Mouse (Mus musculus): Measurements from ENCODE around the gene Ttc19. TPM values are rescaled to one million over a fixed set of nuclear protein-coding genes. Genes with fewer than 3 reads are reported as not detected.
"Not testable (repeated sequence)": the region's sequence is repeated elsewhere in the genome, so short reads cannot be mapped to it uniquely, and the experiment has no call there.

Ttc19 gene
- polyA plus RNA-seq, 1 experiment from 2014 or later, result 17.0 TPM

GRCm38 (mm10) chr11:62266466-62267214 lies 14.6 kb upstream of the Ttc19 start:
- WGBS, result 51% methylated on average over 17 of the region's 17 CpGs

DNA sequence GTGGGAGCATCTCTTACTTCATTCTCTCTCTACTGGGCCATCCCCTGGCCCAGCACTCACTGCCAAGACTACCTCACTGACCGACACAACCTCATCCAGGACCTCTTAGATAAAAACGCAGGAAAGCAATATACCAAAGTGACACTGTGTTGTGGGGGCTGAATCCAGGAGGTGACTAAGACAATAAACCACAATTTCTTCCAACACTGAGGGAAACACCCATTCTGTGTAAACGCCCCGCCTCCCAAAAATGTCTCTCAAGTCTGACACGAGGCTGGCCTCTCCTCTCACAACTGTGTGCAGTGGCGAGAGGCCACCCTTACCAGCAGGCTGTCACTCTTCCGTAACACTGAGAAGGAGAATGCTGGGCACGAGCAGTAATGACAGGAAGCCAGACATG lies 12.9 kb upstream of the Ttc19 start:
- ATAC-seq (ENCODE audit: insufficient read depth) (no peak), DNase-seq (no peak)
- no peak overlapping the region for H3K4me3 ChIP-seq (ENCODE audit: low read depth, low read length)
- TF ChIP-seq CTCF (IDR thresholded peaks at IDR 0.05; ENCODE audit: low read depth), result no peak
- no peaks in the 10 kb centered on the region for H3K4me1 ChIP-seq (ENCODE audit: insufficient read depth)
- H3K36me3 ChIP-seq (ENCODE audit: insufficient read depth), result no peaks in the 10 kb centered on the region
- no peak overlapping the region for H3K27ac ChIP-seq (ENCODE audit: low read depth)
- no peak overlapping the region for H3K4me2 ChIP-seq
- 59% methylated on average over 8 of the region's 8 CpGs for WGBS
- H3K27me3 ChIP-seq (ENCODE audit: insufficient read depth, low read length), result no peaks in the 10 kb centered on the region
- no peak overlapping the region for H3K9ac ChIP-seq
- no peaks in the 10 kb centered on the region for H3K9me3 ChIP-seq (ENCODE audit: low read depth, low read length)

More at GRCm38 (mm10) chr11:62266466-62267214, 14.6 kb upstream of the Ttc19 start:
- Histone ChIP-seq H3K27me3 (ENCODE audit: insufficient read depth, low read length) (no peaks in the 10 kb centered on the region), H3K4me1 (ENCODE audit: insufficient read depth) (no peaks in the 10 kb centered on the region), H3K4me3 (ENCODE audit: low read depth, low read length) (no peak overlapping the region), H3K4me2 (no peak overlapping the region), H3K27ac (ENCODE audit: low read depth) (no peak overlapping the region), H3K36me3 (ENCODE audit: insufficient read depth) (no peaks in the 10 kb centered on the region), H3K9ac (no peak overlapping the region), H3K9me3 (ENCODE audit: low read depth, low read length) (no peaks in the 10 kb centered on the region)
- DNase-seq (no peak), ATAC-seq (ENCODE audit: insufficient read depth) (no peak)
- no peak for TF ChIP-seq CTCF (IDR thresholded peaks at IDR 0.05; ENCODE audit: low read depth)

DNA sequence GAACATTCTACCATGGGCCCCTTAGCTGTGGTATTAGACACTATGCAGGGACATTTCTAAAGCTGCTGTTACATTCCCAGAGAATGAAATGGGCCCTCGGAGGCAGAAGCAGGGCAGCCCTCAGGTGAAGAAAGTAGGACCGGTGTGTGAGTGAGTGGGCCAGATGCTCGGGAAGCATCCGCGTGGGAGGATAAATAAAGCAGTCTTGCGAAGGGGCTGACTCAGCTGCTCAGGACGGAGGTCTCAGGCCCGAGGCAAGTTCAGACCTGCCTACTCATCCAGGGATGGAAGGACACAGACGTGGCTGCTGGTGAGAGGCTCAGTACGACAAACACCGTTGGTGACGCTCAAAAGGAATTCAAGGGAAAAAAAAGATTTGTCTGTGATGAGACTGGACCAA lies 12.2 kb upstream of the Ttc19 start:
- Histone ChIP-seq H3K4me2 (no peak overlapping the region), H3K27ac (ENCODE audit: low read depth) (no peak overlapping the region), H3K9ac (no peak overlapping the region), H3K4me3 (ENCODE audit: low read depth, low read length) (no peak overlapping the region), H3K27me3 (ENCODE audit: insufficient read depth, low read length) (no peaks in the 10 kb centered on the region), H3K36me3 (ENCODE audit: insufficient read depth) (no peaks in the 10 kb centered on the region), H3K9me3 (ENCODE audit: low read depth, low read length) (no peaks in the 10 kb centered on the region), H3K4me1 (ENCODE audit: insufficient read depth) (no peaks in the 10 kb centered on the region)
- ATAC-seq (ENCODE audit: insufficient read depth), result no peak
- WGBS, result 54% methylated on average over 12 of the region's 12 CpGs
- TF ChIP-seq CTCF (IDR thresholded peaks at IDR 0.05; ENCODE audit: low read depth), result no peak
- DNase-seq, result no peak

GRCm38 (mm10) chr11:62270851-62271250 lies 10.4 kb upstream of the Ttc19 start:
- Histone ChIP-seq H3K36me3 (ENCODE audit: insufficient read depth) (no peaks in the 10 kb centered on the region), H3K9ac (no peak overlapping the region), H3K4me2 (no peak overlapping the region), H3K4me1 (ENCODE audit: insufficient read depth) (no peaks in the 10 kb centered on the region), H3K27me3 (ENCODE audit: insufficient read depth, low read length) (no peaks in the 10 kb centered on the region), H3K27ac (ENCODE audit: low read depth) (no peak overlapping the region), H3K9me3 (ENCODE audit: low read depth, low read length) (no peaks in the 10 kb centered on the region), H3K4me3 (ENCODE audit: low read depth, low read length) (no peak overlapping the region)
- peak; percentile 34 for DNase-seq
- whole genome bisulfite sequencing, result 41% methylated on average over 5 of the region's 5 CpGs
- TF ChIP-seq CTCF (IDR thresholded peaks at IDR 0.05; ENCODE audit: low read depth), result no peak
- ATAC-seq (ENCODE audit: insufficient read depth), result no peak

DNA sequence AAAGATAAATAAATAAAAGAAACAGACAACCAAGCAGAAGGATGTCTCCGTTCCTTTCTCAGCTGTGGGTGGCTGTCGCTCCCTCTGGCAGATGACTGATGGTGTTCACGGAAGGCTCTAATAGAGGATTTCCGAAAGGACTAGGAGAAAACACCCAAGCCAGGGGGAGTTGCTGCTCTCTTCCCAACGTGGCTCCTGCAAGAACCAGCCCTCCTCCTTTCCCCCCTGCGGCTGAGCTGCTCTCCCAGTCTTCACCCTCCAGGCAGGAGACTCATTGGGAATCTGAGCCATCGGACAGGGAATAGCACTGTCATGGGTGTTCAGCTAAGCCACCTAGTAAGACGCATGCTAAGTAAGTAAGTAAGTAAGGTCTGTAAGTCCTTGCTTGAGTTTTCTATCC lies 4.2 kb upstream of the Ttc19 start:
- no peak for TF ChIP-seq CTCF (IDR thresholded peaks at IDR 0.05; ENCODE audit: low read depth)
- ATAC-seq (ENCODE audit: insufficient read depth), result no peak

DNA sequence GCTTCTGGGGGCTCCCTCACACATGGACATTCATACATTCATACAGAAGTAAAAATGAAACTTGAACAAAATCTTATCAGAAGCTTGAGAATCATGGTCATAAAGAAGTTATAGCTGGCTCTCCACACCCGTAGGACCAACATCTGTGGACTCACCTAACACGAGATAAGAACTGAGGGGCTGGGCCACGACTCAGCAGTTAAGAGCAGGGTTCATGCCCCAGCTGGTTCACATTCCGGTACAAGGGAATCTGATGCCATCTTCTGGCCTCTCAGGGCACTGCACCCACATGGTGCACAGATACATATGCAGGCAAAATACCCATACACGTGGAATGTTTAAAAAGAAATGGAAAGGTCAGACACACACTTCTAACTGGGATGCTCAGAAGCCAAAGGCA lies 3.2 kb upstream of the Ttc19 start:
- H3K4me3 ChIP-seq (ENCODE audit: low read depth, low read length), result no peak overlapping the region
- no peaks in the 10 kb centered on the region for H3K9me3 ChIP-seq (ENCODE audit: low read depth, low read length)
- 5% methylated on average over 5 of the region's 5 CpGs for WGBS
- no peak overlapping the region for H3K4me2 ChIP-seq
- no peaks in the 10 kb centered on the region for H3K36me3 ChIP-seq (ENCODE audit: insufficient read depth)
- DNase-seq (peak; percentile 88), ATAC-seq (ENCODE audit: insufficient read depth) (no peak)
- no peak overlapping the region for H3K27ac ChIP-seq (ENCODE audit: low read depth)
- no peaks in the 10 kb centered on the region for H3K4me1 ChIP-seq (ENCODE audit: insufficient read depth)
- peak; percentile 89 for TF ChIP-seq CTCF (IDR thresholded peaks at IDR 0.05; ENCODE audit: low read depth)
- no peak overlapping the region for H3K9ac ChIP-seq
- no peaks in the 10 kb centered on the region for H3K27me3 ChIP-seq (ENCODE audit: insufficient read depth, low read length)

More for the DNA sequence above, 4.2 kb upstream of the Ttc19 start:
- Histone ChIP-seq H3K9me3 (ENCODE audit: low read depth, low read length) (no peaks in the 10 kb centered on the region), H3K4me3 (ENCODE audit: low read depth, low read length) (no peak overlapping the region), H3K4me2 (no peak overlapping the region), H3K9ac (peak overlapping the region; percentile 23; the same call in 1 of the 2 replicates), H3K36me3 (ENCODE audit: insufficient read depth) (no peaks in the 10 kb centered on the region), H3K4me1 (ENCODE audit: insufficient read depth) (no peaks in the 10 kb centered on the region), H3K27me3 (ENCODE audit: insufficient read depth, low read length) (no peaks in the 10 kb centered on the region), H3K27ac (ENCODE audit: low read depth) (no peak overlapping the region)
- WGBS, result 33% methylated on average over 8 of the region's 8 CpGs
- DNase-seq, result no peak

GRCm38 (mm10) chr11:62281601-62281997 lies 326 bp downstream of the Ttc19 start:
- H3K36me3 ChIP-seq (ENCODE audit: insufficient read depth), result peaks cover 16% of the 10 kb centered on the region
- under 1% methylated on average over 51 of the region's 57 CpGs for WGBS
- no peaks in the 10 kb centered on the region for H3K27me3 ChIP-seq (ENCODE audit: insufficient read depth, low read length)
- peak; percentile 80 for DNase-seq
- no peak for TF ChIP-seq CTCF (IDR thresholded peaks at IDR 0.05; ENCODE audit: low read depth)
- H3K4me1 ChIP-seq (ENCODE audit: insufficient read depth), result no peaks in the 10 kb centered on the region
- peak overlapping the region; percentile 91 for H3K4me3 ChIP-seq (ENCODE audit: low read depth, low read length)
- H3K4me2 ChIP-seq, result peak overlapping the region; percentile 81
- peak; percentile 71 for ATAC-seq (ENCODE audit: insufficient read depth)
- peak overlapping the region; percentile 88 for H3K27ac ChIP-seq (ENCODE audit: low read depth)
- H3K9ac ChIP-seq, result peak overlapping the region; percentile 84
- no peaks in the 10 kb centered on the region for H3K9me3 ChIP-seq (ENCODE audit: low read depth, low read length)

GRCm38 (mm10) chr11:62284020-62284419 lies 2.7 kb downstream of the Ttc19 start:
- H3K27me3 ChIP-seq (ENCODE audit: insufficient read depth, low read length); H3K4me2 ChIP-seq; H3K4me1 ChIP-seq (ENCODE audit: insufficient read depth); H3K9me3 ChIP-seq (ENCODE audit: low read depth, low read length); H3K27ac ChIP-seq (ENCODE audit: low read depth); H3K9ac ChIP-seq; ATAC-seq (ENCODE audit: insufficient read depth); H3K4me3 ChIP-seq (ENCODE audit: low read depth, low read length); DNase-seq: not testable (repeated sequence)
- H3K36me3 ChIP-seq (ENCODE audit: insufficient read depth), result peaks cover 28% of the 10 kb centered on the region
- WGBS, result 72% methylated on average over 3 of the region's 3 CpGs

Data from lung, embryonic 14.5 days (tissue).